12 mouse cellular contexts compared by ENCODE assay signal in genomic region chr4:33926730-33927263, GRCm38 (mm10). TPM values are rescaled to one million over a fixed set of nuclear protein-coding genes. Genes with fewer than 3 reads are reported as not detected.
A peak's percentile ranks its signal among the peaks of the same experiment; 100 is the strongest.
DNase-seq lines count a peak whose midpoint lies in the region; ATAC-seq lines count a peak whose summit lies in the region.
"Had no signal": no experiment of that assay in that cellular context is flagged by ENCODE, and none has a peak within 500 bp of the region (broad histone marks: within the 10 kb centered on the region; RNA-seq: fewer than 3 reads in every experiment).

No protein-coding gene starts in this region.

- DNase-seq in right cerebral cortex, postnatal 25 days, result peak; percentile 19
- DNase-seq in right cerebral cortex, adult 2 months (ENCODE audit: low spot score in 2 of 2), result no peak
- peak; percentile 34 for DNase-seq in forebrain, embryonic 14.5 days (ENCODE audit: low spot score)
- DNase-seq in midbrain, embryonic 10.5 days (ENCODE audit: low spot score), result peak; percentile 10
- DNase-seq in embryo, embryonic 10.5 days (ENCODE audit: low spot score), result no peak
- no peak for DNase-seq in ovary, adult 18-20 months (ENCODE audit: low spot score)
- DNase-seq: kidney, adult 11 months; lung, postnatal 14 days; thymus, adult 2 months had no signal

- no peaks in the 10 kb centered on the region for H3K36me3 ChIP-seq in forebrain, embryonic 14.5 days (ENCODE audit: control insufficient read depth, insufficient read depth, low read length)
- H3K36me3 ChIP-seq in midbrain, embryonic 10.5 days, result no peaks in the 10 kb centered on the region
- H3K36me3 ChIP-seq: heart, embryonic 13.5 days; limb, embryonic 15.5 days had no signal

- H3K27me3 ChIP-seq in forebrain, embryonic 14.5 days (replicated peaks; ENCODE audit: control insufficient read depth, insufficient read depth, low read length), result 0 out of 2 replicates have a peak, but pooled peaks cover 10% of the 10 kb centered on the region
- H3K27me3 ChIP-seq in midbrain, embryonic 10.5 days (ENCODE audit: low read depth, poor library complexity, severe bottlenecking), result peaks cover 53% of the 10 kb centered on the region

- peak overlapping the region; percentile 89 for H3K4me2 ChIP-seq in forebrain, embryonic 14.5 days (ENCODE audit: low read length)
- H3K4me2 ChIP-seq: heart, embryonic 13.5 days; limb, embryonic 15.5 days had no signal

- H3K9ac ChIP-seq in forebrain, embryonic 14.5 days (ENCODE audit: low read length), result peak overlapping the region; percentile 61
- H3K9ac ChIP-seq: heart, embryonic 13.5 days; limb, embryonic 15.5 days had no signal

- 0 out of 2 replicates have a peak, but pooled peaks cover 6% of the 10 kb centered on the region for H3K4me1 ChIP-seq in forebrain, embryonic 14.5 days (ENCODE audit: control insufficient read depth, insufficient read depth, low read length)
- H3K4me1 ChIP-seq in midbrain, embryonic 10.5 days, result peaks cover 27% of the 10 kb centered on the region

- ATAC-seq in forebrain, embryonic 14.5 days, result no peak
- ATAC-seq in granulocyte monocyte progenitor cell, adult 5-6 weeks (replicated peaks; ENCODE audit: poor library complexity, severe bottlenecking), result no peak

- 74% methylated on average over 7 of the region's 7 CpGs for WGBS in forebrain, embryonic 14.5 days
- 85% methylated on average over 7 of the region's 7 CpGs for WGBS in midbrain, embryonic 10.5 days

- no peaks in the 10 kb centered on the region for H3K9me3 ChIP-seq in forebrain, embryonic 14.5 days (replicated peaks; ENCODE audit: control insufficient read depth, low read length)
- H3K9me3 ChIP-seq in midbrain, embryonic 10.5 days (replicated peaks), result no peaks in the 10 kb centered on the region
- H3K9me3 ChIP-seq: heart, embryonic 13.5 days; limb, embryonic 15.5 days had no signal

- H3K27ac ChIP-seq in forebrain, embryonic 14.5 days (ENCODE audit: low read depth, low read length), result peak overlapping the region; percentile 56; the same call in 1 of the 2 replicates
- no peak overlapping the region for H3K27ac ChIP-seq in midbrain, embryonic 10.5 days (replicated peaks)
- H3K27ac ChIP-seq: heart, embryonic 13.5 days; limb, embryonic 15.5 days had no signal

- H3K4me3 ChIP-seq in forebrain, embryonic 14.5 days (ENCODE audit: low read depth, low read length), result peak overlapping the region; percentile 65
- peak overlapping the region; percentile 24 for H3K4me3 ChIP-seq in midbrain, embryonic 10.5 days
- H3K4me3 ChIP-seq: heart, embryonic 13.5 days; limb, embryonic 15.5 days had no signal

RNA-seq across cellular contexts. Expression of gene Cnr1, which starts 2.4 kb away (rescaled TPM):
- 81.5 and 83.9 TPM in 2 replicates for polyA plus RNA-seq in forebrain, embryonic 14.5 days (2014; fragmentation: Nextera tagmentation; extraction: Ambion mirVana)
- polyA plus RNA-seq in midbrain, embryonic 10.5 days (2016; fragmentation: Nextera tagmentation; extraction: Ambion mirVana), result 4.6 and 9.6 TPM in 2 replicates
- total RNA-seq in granulocyte monocyte progenitor cell, adult 5-6 weeks (2014; fragmentation: Nextera tagmentation), result not detected in 2 replicates
- not detected in 2 replicates for total RNA-seq in granulocyte monocyte progenitor cell, adult 5-6 weeks (2017)

Comparison
In these comparisons a context has a peak if more than half of its experiments do, and no peak if none do; other contexts are left out.
1. DNase-seq: peak in right cerebral cortex, postnatal 25 days (single experiment), forebrain, embryonic 14.5 days (single experiment) and midbrain, embryonic 10.5 days (single experiment); none in right cerebral cortex, adult 2 months (0 of 2), embryo, embryonic 10.5 days (single experiment) and ovary, adult 18-20 months (single experiment).